In genomic region chr2:13407698-13408097, GRCm38 (mm10) we compare ENCODE assay signal across 14 mouse cellular contexts.
DNase-seq lines count a peak whose midpoint lies in the region; ATAC-seq lines count a peak whose summit lies in the region.
"Had no signal": no experiment of that assay in that cellular context is flagged by ENCODE, and none has a peak within 500 bp of the region (broad histone marks: within the 10 kb centered on the region; RNA-seq: fewer than 3 reads in every experiment).

No protein-coding gene starts in this region.

- no peak overlapping the region for H3K9ac ChIP-seq in heart, embryonic 15.5 days
- H3K9ac ChIP-seq in midbrain, embryonic 13.5 days (replicated peaks), result no peak overlapping the region
- H3K9ac ChIP-seq in midbrain, embryonic 11.5 days (ENCODE audit: low read length), result no peak overlapping the region
- no peak overlapping the region for H3K9ac ChIP-seq in embryonic facial prominence, embryonic 14.5 days (ENCODE audit: low read depth, low read length)
- H3K9ac ChIP-seq: heart, embryonic 12.5 days; liver, postnatal 0 days had no signal

- intact Hi-C loops in heart, postnatal 36 days (cut with DNase I), result no loop called here

- no peak overlapping the region for H3K4me2 ChIP-seq in heart, embryonic 15.5 days
- no peak overlapping the region for H3K4me2 ChIP-seq in midbrain, embryonic 13.5 days (replicated peaks)
- H3K4me2 ChIP-seq in midbrain, embryonic 11.5 days, result no peak overlapping the region
- no peak overlapping the region for H3K4me2 ChIP-seq in embryonic facial prominence, embryonic 14.5 days (ENCODE audit: low read depth, low read length)
- H3K4me2 ChIP-seq: heart, embryonic 12.5 days had no signal

- H3K27ac ChIP-seq in heart, embryonic 15.5 days, result peak overlapping the region; percentile 42
- 0 out of 2 replicates have a peak overlapping the region, but pooled peaks have one; percentile 25 for H3K27ac ChIP-seq in midbrain, embryonic 13.5 days
- H3K27ac ChIP-seq in midbrain, embryonic 11.5 days (ENCODE audit: low read depth, low read length), result no peak overlapping the region
- 0 out of 2 replicates have a peak overlapping the region, but pooled peaks have one; percentile 19 for H3K27ac ChIP-seq in embryonic facial prominence, embryonic 14.5 days (replicated peaks; ENCODE audit: low read depth, low read length)
- H3K27ac ChIP-seq: layer of hippocampus, adult 2 months; left cerebral cortex, adult 2 months had no signal

- no peak for ATAC-seq in heart, embryonic 15.5 days (replicated peaks; ENCODE audit: insufficient number of reproducible peaks, insufficient read depth, low FRiP score, low read depth)
- ATAC-seq in midbrain, embryonic 13.5 days, result no peak
- ATAC-seq in midbrain, embryonic 11.5 days (ENCODE audit: low FRiP score), result no peak
- no peak for ATAC-seq in embryonic facial prominence, embryonic 14.5 days (ENCODE audit: low read depth)

- H3K27me3 ChIP-seq in heart, embryonic 15.5 days, result no peaks in the 10 kb centered on the region
- no peaks in the 10 kb centered on the region for H3K27me3 ChIP-seq in midbrain, embryonic 13.5 days
- H3K27me3 ChIP-seq in midbrain, embryonic 11.5 days (ENCODE audit: control insufficient read depth, insufficient read depth, low read length), result no peaks in the 10 kb centered on the region
- no peaks in the 10 kb centered on the region for H3K27me3 ChIP-seq in embryonic facial prominence, embryonic 14.5 days (replicated peaks; ENCODE audit: control insufficient read depth, insufficient read depth, low read length)
- H3K27me3 ChIP-seq in splenic B cell, adult 2 months (ENCODE audit: control insufficient read depth, insufficient read depth, low read length, poor library complexity, severe bottlenecking), result no peaks in the 10 kb centered on the region
- H3K27me3 ChIP-seq: heart, embryonic 12.5 days had no signal

- peaks cover 10% of the 10 kb centered on the region for H3K4me1 ChIP-seq in heart, embryonic 15.5 days (replicated peaks)
- H3K4me1 ChIP-seq in midbrain, embryonic 13.5 days (replicated peaks), result peaks cover 12% of the 10 kb centered on the region
- peaks cover 11% of the 10 kb centered on the region for H3K4me1 ChIP-seq in midbrain, embryonic 11.5 days (ENCODE audit: control insufficient read depth, insufficient read depth, low read length)
- peaks cover 13% of the 10 kb centered on the region for H3K4me1 ChIP-seq in embryonic facial prominence, embryonic 14.5 days (ENCODE audit: control insufficient read depth, insufficient read depth, low read length)

- no peak overlapping the region for H3K4me3 ChIP-seq in heart, embryonic 15.5 days
- no peak overlapping the region for H3K4me3 ChIP-seq in midbrain, embryonic 13.5 days (replicated peaks)
- no peak overlapping the region for H3K4me3 ChIP-seq in midbrain, embryonic 11.5 days (ENCODE audit: low read depth, low read length)
- no peak overlapping the region for H3K4me3 ChIP-seq in embryonic facial prominence, embryonic 14.5 days (ENCODE audit: low read depth, low read length)
- H3K4me3 ChIP-seq: heart, embryonic 12.5 days; layer of hippocampus, adult 2 months; left cerebral cortex, adult 2 months had no signal

- no peak for DNase-seq in heart, postnatal 36 days
- DNase-seq in midbrain, embryonic 11.5 days (ENCODE audit: low spot score, missing footprints), result no peak
- DNase-seq in embryonic facial prominence, embryonic 14.5 days (ENCODE audit: low spot score), result no peak
- peak; percentile 22 for DNase-seq in splenic B cell, adult 2 months (ENCODE audit: low read depth, low spot score)
- DNase-seq in left cerebral cortex, adult 8-10 months (ENCODE audit: low spot score in 2 of 2), result no peak
- DNase-seq: cerebellum, adult 18-20 months; liver, postnatal 0 days; right cerebral cortex, postnatal 25 days; thymus, adult 18-20 months had no signal

- H3K9me3 ChIP-seq in heart, embryonic 15.5 days (replicated peaks), result no peaks in the 10 kb centered on the region
- no peaks in the 10 kb centered on the region for H3K9me3 ChIP-seq in midbrain, embryonic 13.5 days
- H3K9me3 ChIP-seq in midbrain, embryonic 11.5 days (ENCODE audit: control insufficient read depth, low read length), result no peaks in the 10 kb centered on the region
- H3K9me3 ChIP-seq in embryonic facial prominence, embryonic 14.5 days (ENCODE audit: control insufficient read depth, low read length), result no peaks in the 10 kb centered on the region
- H3K9me3 ChIP-seq: heart, embryonic 12.5 days had no signal

- no peaks in the 10 kb centered on the region for H3K36me3 ChIP-seq in heart, embryonic 15.5 days
- no peaks in the 10 kb centered on the region for H3K36me3 ChIP-seq in midbrain, embryonic 13.5 days
- no peaks in the 10 kb centered on the region for H3K36me3 ChIP-seq in midbrain, embryonic 11.5 days (ENCODE audit: control insufficient read depth, insufficient read depth, low read length)
- no peaks in the 10 kb centered on the region for H3K36me3 ChIP-seq in embryonic facial prominence, embryonic 14.5 days (ENCODE audit: control insufficient read depth, insufficient read depth, low read length)
- H3K36me3 ChIP-seq in splenic B cell, adult 2 months (ENCODE audit: control insufficient read depth, insufficient read depth, low read length, poor library complexity, severe bottlenecking), result no peaks in the 10 kb centered on the region
- H3K36me3 ChIP-seq: heart, embryonic 12.5 days had no signal
